Mouse (Mus musculus) brain, adult 2 months (tissue): ENCODE measurements around the gene Olfr90.
"Not testable (repeated sequence)": the region's sequence is repeated elsewhere in the genome, so short reads cannot be mapped to it uniquely, and the experiment has no call there.

Experiments
- DNase-seq: peaks from one replicate; pipeline ENCODE4 v3.0.0; 2011; ENCODE audit warnings: low read depth, low spot score

Gene Olfr90

DNA sequence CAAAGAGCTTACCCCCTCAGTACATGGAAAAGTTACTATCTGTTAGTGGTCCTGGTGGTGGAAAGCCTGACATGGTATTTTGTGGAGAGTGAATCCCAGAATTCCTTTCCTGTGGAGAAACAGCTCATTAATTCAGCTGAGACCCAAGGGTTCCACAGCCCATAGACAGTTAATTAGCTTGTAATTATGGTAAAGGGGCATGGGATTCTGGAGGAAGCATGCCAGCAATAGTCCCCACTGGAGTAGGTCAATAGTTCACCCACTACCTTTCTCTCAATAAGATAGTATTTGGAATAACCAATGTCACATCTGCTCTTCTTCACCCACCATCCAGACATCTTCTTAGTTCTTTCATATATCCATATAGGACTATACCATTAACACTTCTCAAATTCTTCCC, at the start of gene Olfr90:
Olfr90 (minus strand) TSS at position 101 of the 400 bp plus-strand sequence.
- no peak for DNase-seq

DNA sequence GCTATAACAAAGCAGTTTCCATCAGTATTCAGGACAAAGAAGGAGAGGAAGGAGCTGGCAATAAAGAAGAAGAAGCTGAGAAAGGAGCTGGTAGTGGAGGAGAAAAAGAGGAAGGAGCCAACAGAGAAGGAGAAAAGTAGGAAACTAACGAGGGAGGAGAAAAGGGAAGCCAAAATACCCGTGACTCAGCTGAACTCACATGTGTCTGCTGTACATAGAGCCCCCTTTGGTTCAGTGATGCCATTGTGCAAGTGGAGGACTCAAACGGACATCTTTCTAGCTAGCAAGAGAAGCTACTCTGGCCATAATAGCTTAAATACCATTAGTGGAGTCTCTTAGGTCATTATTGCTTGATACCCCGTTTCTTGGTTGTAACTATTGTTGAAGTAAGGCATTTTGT, 43.1 kb upstream of the Olfr90 start:
- DNase-seq, result not testable (repeated sequence)

DNA sequence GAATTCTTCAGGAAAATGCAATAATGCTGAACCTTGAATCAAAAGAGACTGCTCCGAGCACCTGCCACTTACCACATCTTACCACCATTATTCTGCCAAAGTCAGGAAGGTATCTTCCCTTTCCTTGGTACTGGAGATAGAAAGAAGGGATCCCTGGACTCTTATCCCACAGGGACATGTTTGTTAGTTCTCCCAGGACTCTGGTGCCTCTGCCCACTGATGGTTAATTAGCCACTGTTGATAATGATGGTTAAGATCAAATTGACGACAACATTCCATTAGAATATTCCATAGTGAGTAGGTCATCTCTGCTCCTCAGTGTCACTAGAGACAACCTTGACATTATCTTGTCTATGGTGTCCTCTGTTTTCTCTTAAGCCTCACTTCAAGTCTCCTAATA, 31.7 kb upstream of the Olfr90 start, which contains the start of gene Olfr92:
Olfr92 (minus strand) TSS at position 101 of the 400 bp plus-strand sequence.
- DNase-seq, result no peak

GRCm38 (mm10) chr17:37098178-37098577, 9.9 kb upstream of the Olfr90 start, which contains the start of gene Olfr91:
Gene Olfr91 (minus strand): TSS chr17:37098278.
- DNase-seq, result no peak

DNA sequence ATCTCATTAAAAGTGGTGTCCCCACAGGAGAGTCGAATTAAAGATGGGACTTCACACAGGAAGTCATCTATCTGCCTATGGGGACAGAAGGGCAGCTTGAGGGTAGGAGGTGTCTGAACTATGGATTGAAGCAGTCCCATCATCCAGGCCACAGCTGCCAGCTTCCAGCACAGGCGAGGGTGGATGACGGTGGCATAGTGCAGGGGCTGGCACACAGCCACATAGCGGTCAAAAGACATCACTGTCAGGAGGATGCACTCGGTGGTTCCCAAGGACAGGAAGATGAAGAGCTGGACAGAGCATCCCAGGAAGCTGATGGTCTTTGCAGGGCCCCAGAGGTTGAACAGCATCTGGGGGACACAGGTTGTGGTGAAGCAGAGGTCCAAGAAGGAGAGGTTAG, 5.0 kb upstream of the Olfr90 start:
- no peak for DNase-seq

DNA sequence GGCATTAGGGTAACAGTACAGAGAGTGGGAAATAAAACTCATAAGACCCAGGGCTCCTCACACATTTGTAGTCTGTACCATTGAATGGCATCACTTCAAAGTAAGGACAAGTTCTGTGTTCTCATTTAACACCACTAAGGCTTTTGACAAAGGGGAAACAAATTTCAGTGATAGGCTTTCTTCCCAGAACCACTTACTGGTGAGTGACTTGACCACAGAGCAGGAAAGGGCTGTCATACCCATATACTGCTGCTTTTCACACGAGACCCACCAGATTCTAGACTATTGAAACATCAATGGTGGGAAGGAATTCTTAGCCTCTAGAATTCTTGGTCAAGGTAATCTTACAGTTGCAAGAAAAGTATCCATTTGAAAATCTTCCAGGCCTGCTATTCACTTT, 3.9 kb upstream of the Olfr90 start:
- DNase-seq, result no peak

- DNase-seq, result no peak
These were observed 2.8 kb downstream of the Olfr90 start for GRCm38 (mm10) chr17:37085545-37085944.

DNA sequence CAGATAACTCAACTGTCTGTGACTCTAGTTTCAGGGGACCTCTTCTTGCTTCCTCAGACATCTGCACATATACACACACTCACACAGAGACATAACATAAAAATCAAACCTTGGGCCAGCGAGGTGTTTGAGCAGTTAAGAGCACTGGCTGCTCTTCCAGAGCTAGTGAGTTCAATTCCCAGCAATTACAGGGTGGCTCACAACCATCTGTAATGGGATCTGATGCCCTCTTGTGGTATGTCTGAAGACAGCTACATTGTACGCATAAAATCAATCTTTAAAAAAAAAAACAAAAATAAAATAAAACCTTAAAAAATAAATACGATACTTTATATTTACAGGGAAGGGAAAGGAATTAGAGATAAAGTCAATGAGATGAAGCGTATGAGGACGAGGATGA, 3.7 kb downstream of the Olfr90 start:
- no peak for DNase-seq

- DNase-seq, result peak; percentile 91
These were observed 5.0 kb downstream of the Olfr90 start for GRCm38 (mm10) chr17:37083327-37083726.

DNA sequence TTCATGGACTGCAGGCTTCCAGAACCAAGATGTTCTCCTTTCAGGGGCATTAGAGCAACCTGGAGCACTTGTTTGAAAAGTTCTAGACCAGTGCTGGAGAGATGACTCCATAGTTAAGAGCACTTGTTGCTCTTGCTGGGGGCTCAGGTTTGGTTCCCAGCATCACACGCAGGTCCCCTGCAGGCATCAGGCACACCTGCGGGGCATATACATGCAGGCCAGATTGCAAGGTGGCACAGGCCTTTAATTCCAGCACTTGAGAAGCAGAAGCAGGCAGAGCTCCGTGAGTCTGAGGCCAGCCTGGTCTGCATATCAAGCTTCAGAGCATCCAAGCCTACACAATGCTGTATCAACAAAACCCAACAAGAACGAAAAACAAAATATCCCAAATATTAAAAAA, 6.6 kb downstream of the Olfr90 start:
- DNase-seq, result no peak

GRCm38 (mm10) chr17:37080119-37080518, 8.2 kb downstream of the Olfr90 start:
- no peak for DNase-seq

DNA sequence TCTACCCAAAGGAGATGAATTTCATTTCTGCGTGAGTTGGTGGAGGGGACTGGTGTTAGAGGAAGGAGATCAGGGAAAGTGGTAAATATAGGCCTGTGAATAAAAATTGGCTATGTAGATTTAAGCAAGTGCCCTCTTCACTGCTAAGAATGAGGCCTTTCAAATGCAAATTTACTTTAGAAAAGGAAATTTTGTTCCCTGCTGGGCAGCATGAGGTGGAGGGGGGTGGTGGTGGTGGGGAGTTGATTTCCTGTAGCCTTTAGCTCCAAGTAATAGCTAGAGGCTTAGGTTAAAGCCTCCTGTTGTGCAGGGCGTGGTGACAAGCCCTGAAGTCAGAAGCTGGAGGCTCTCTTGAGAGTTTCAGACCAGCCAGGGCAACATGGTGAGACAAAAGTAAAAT, 9.3 kb downstream of the Olfr90 start:
- no peak for DNase-seq

- DNase-seq, result no peak
These were observed 10.1 kb downstream of the Olfr90 start for GRCm38 (mm10) chr17:37078193-37078592.

DNA sequence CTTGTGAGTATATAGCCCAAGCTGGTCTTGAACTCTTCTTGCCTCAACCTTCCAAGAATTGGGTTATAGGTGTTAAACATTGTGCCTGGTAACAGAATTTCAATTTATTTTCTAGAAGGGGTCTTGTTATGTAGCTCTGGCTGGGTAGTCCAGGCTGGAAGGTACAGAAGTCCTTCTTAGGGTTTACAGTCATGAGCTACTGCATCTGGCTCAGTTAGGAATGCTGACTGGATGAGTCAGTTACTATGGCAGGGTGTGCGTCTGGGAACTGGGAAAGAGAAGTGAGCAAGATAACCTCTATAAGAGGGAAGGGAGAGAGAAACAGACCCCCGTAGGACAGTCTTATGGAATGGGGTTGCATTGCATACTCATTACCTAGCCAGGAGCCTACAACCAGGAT, 12.5 kb downstream of the Olfr90 start:
- DNase-seq, result no peak

DNA sequence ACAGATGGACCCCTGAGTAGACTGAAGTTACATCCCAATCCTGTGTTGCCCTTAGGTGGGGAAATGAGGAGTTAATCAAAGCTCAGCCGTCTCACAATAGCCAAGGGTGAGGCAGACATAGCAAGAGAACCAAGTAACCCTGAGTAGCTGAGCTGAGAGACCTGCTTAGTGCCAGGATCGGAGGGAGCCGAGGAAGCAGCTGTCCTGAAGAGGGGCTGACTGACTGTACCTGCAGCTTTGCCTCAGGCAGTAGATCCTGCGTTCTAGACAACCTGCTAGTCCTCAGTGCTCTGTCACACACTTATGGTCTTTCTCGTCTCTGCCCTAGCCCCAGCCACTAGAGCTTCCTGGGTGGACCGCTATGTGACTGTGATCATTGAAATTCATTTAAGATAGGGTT, 13.1 kb downstream of the Olfr90 start:
- no peak for DNase-seq

GRCm38 (mm10) chr17:37072730-37073276, 15.5 kb downstream of the Olfr90 start:
- peak; percentile 79 for DNase-seq

DNA sequence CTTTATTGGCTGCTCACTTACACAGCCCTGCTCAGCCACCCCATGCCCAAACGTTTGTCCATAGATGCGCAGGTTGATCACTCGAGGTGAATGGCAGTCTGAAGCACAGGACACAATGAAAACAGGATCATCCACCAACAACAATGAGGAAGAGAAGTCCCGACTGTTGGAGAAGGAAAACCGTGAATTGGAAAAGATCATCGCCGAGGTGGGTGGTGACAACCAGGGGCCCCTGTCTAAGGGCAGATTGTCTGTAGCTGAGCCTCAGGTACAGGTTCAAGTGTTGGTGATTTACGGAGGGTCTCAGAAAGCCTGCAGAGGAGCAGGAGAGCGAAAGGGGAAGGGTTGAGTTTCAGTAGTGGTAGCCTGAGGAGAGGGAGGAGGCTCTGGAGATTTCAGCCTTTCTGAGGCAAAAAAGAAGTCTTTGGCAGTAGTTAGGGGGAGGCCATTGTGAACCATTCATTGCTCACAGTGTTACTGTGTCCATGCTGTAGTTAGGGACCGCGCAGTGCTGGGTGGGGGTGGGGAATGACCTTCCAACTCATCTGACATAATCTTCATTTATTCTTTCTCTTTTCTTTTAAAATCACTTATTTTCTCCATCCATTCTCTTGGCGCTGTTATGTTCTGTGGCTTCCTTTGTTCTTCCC, 16.1 kb downstream of the Olfr90 start:
- DNase-seq, result no peak

- DNase-seq, result no peak
These were observed 18.2 kb downstream of the Olfr90 start for GRCm38 (mm10) chr17:37070121-37070520.

DNA sequence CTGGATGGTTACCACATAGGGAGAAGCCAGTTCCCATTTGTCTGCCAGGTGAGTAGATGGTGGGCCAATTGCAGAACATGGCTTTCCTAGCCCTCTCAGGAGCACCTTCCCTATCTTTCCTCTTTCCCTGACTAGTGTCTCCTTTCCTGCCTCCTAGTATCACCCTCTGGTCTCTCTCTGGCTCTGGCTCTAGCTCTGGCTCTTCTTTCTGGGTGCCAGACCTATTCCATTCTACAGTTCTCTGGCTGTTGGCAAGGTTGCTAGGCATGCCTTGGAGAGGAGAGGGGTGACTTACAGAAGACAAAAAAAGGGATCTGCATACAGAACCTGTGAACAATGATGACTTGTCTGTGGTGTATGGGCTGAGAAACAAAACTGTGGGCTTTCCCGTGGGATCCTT, 20.4 kb downstream of the Olfr90 start:
- DNase-seq, result no peak

DNA sequence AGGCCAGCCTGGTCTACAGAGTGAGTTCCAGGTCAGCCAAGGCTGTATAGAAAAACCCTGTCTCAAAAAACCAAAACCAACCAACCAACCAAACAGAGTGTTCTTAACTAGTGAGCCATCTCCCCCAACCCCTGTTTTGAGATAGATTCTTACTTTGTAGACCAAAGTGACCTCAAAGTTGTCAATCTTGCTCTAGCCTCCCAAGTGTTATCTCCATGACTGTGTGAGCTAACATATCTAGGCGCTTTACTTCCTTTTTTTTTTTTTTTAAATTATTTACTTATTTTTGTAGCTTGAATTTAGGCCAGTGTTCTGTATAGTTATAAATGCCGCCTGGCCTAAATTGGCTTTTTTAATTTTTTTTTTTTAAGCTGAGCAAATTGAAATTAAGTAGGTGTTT, 22.3 kb downstream of the Olfr90 start:
- DNase-seq, result no peak

DNA sequence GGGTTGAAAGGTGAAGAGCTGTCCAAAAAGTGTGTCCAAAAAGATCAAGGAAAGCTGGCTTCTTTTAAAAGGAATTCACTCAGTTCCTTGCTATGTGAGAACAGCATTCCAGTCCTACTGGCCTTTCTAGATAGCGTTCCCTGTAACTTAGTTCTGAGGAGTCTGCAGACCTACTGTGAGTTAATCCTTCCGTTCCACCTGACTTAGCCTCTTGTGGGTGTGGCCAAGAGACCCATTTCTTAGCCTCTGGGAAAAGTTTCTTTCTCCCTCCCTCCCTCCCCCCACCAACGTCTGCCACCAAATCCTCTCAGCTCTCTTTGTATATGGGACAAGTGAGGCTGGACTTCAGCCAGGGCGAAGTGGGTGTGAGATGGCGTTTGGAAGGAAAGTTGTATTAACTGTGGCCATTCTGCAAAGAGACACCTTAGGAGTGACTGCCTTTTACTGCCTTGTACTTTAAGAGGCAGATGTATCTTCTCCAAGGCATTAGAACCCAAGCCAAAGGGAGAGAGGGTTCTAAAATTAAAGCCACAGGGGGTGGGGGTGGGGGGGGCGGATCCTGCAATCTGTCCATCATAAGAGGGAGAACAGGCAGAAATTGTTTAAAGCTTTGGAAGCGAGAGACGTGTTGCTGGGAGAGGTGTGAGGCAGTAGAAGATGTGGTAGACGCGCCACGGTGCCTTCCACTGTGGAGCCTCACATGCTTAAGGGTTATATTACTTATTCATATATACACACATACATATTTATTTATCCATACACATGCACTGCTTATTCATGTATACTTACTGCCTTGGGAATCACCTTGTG, 24.4 kb downstream of the Olfr90 start:
- peak; percentile 58 for DNase-seq

- DNase-seq, result peak; percentile 66
These were observed 25.2 kb downstream of the Olfr90 start for GRCm38 (mm10) chr17:37063063-37063462.
